Mouse (Mus musculus) CH12.LX (cell line): ENCODE data around the gene Trp53i13.

Experiments used
- CHD2 ChIP-seq: IDR thresholded peaks from 2 replicates; pipeline ENCODE4 v1.6.1; 2011; ENCODE audit warnings: low read length, improper control_type of control experiment
- CTCF ChIP-seq, 2 experiments: IDR thresholded peaks in 1 of 2; conservative IDR thresholded peaks in 1 of 2; 2 replicates each; pipeline ENCODE4 v1.5.1; 2011 to 2012; ENCODE audit warnings: low read depth in 2 of 2, low read length in 2 of 2, improper control_type of control experiment in 1 of 2, inconsistent platforms in 1 of 2, mild to moderate bottlenecking in 1 of 2, moderate library complexity in 1 of 2
- ELF1 ChIP-seq: IDR thresholded peaks from 2 replicates; pipeline ENCODE4 v1.6.1; 2014; ENCODE audit warnings: low read depth, mild to moderate bottlenecking, inconsistent platforms, low read length, improper control_type of control experiment
- EP300 ChIP-seq: IDR thresholded peaks from 2 replicates; pipeline ENCODE4 v1.6.1; 2011; ENCODE audit warnings: low read length, improper control_type of control experiment
- GABPA ChIP-seq: IDR thresholded peaks from 2 replicates; pipeline ENCODE4 v1.6.1; 2012; ENCODE audit warnings: low read depth, low read length, improper control_type of control experiment, inconsistent platforms; ENCODE audit not compliant: insufficient replicate concordance
- KAT2A ChIP-seq: IDR thresholded peaks from 2 replicates; pipeline ENCODE4 v1.6.1; 2012; ENCODE audit warnings: low read length, improper control_type of control experiment, inconsistent platforms; ENCODE audit not compliant: insufficient replicate concordance
- MAFK ChIP-seq: IDR thresholded peaks from 2 replicates; pipeline ENCODE4 v1.6.1; 2011; ENCODE audit warnings: low read length, improper control_type of control experiment; ENCODE audit not compliant: insufficient replicate concordance
- POLR2A ChIP-seq: IDR thresholded peaks from 2 replicates; pipeline ENCODE4 v1.6.1; 2011; ENCODE audit warnings: low read depth, mild to moderate bottlenecking, improper control_type of control experiment, low read length
- RAD21 ChIP-seq: IDR thresholded peaks from 2 replicates; pipeline ENCODE4 v1.6.1; 2011; ENCODE audit warnings: low read depth, mild to moderate bottlenecking, low read length, improper control_type of control experiment, moderate library complexity
- USF1 ChIP-seq: IDR thresholded peaks from 2 replicates; pipeline ENCODE4 v1.6.1; 2014; ENCODE audit warnings: low read depth, mild to moderate bottlenecking, inconsistent platforms, low read length, improper control_type of control experiment
- USF2 ChIP-seq: conservative IDR thresholded peaks from 2 replicates; pipeline ENCODE4 v1.6.1; 2011; ENCODE audit warnings: low read depth, low read length, improper control_type of control experiment
- ZMIZ1 ChIP-seq: IDR thresholded peaks from 2 replicates; pipeline ENCODE4 v1.6.1; 2012; ENCODE audit warnings: low read depth, mild to moderate bottlenecking, inconsistent platforms, low read length, improper control_type of control experiment

DNA sequence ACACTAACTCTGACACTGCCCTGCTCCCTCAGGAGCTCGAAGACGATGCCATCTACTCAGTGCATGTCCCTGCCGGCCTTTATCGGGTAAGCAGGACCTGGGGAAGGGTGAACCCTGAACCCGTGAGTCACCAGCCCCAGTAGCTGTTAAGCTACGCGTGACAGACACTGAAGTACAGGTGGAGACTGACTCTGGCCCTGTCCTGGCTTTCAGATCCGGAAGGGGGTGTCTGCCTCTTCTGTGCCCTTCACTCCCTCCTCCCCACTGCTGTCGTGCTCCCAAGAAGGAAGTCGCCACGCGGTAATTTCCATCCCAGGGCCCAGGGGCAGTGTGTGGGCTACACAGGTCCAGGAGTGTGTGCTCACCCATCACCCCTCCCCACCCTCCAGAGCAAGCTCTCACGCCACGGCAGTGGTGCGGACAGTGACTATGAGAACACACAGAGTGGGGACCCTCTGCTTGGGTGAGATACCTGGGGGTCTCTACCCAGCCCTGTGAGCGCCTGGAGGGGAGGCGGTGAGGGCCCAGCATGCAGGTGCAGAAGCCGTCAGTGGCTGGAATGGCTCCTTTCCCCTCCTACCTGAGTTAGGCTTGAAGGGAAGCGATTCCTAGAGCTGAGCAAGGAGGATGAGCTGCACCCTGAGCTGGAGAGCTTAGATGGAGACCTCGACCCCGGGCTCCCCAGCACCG is 10.3 kb downstream of the Trp53i13 start:
- TF ChIP-seq CTCF (conservative IDR thresholded peaks at IDR 0.05 in 1 of 2, IDR thresholded peaks at IDR 0.05 in 1 of 2; ENCODE audit: low read depth in 2 of 2, low read length in 2 of 2) (no peak), KAT2A (no peak), RAD21 (no peak), USF2 (no peak), ZMIZ1 (no peak), MAFK (no peak), GABPA (no peak), USF1 (no peak), CHD2 (no peak), POLR2A (no peak), ELF1 (no peak), EP300 (no peak)
